Comparison of ENCODE assay signal across 35 mouse cellular contexts in the genomic region with DNA sequence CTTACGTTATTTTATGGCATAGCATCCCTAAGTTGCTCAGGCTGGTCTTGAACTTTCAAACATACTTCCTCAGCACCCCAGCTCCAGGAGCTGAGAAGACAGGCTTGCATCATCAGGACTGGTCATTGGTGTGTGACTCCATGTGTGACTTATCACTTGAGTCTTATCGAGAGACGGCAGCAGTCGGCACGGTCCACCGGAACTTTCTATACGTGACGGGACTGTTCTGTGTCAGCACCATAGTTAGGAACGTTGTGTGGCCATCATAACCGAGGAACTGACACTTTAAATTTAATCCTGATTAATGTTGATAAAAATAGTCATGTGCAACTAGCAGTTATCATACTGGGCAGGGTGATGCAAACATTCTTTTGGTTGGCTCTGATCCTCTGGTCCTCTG. TPM values are rescaled to one million over a fixed set of nuclear protein-coding genes. Genes with fewer than 3 reads are reported as not detected.
"Had no signal": no experiment of that assay in that cellular context is flagged by ENCODE, and none has a peak within 500 bp of the region (broad histone marks: within the 10 kb centered on the region; RNA-seq: fewer than 3 reads in every experiment).

No protein-coding gene starts in this region.

- H3K27me3 ChIP-seq: hindbrain, embryonic 15.5 days had no signal

- H3K27ac ChIP-seq: heart, embryonic 10.5 days; heart, embryonic 13.5 days; heart, embryonic 15.5 days; hindbrain, embryonic 10.5 days; hindbrain, embryonic 12.5 days; hindbrain, embryonic 13.5 days; hindbrain, embryonic 14.5 days; hindbrain, embryonic 15.5 days; hindbrain, postnatal 0 days; intestine, embryonic 15.5 days; kidney, embryonic 15.5 days; kidney, postnatal 0 days had no signal

- ATAC-seq: hindbrain, embryonic 16.5 days; hindbrain, postnatal 0 days; inflammation-experienced regulatory T-cells, adult 6 months; intestine, embryonic 15.5 days; intestine, embryonic 16.5 days; intestine, postnatal 0 days had no signal

- H3K36me3 ChIP-seq: heart, embryonic 10.5 days; heart, embryonic 12.5 days; heart, embryonic 13.5 days; heart, embryonic 15.5 days; intestine, embryonic 15.5 days; kidney, embryonic 15.5 days had no signal

- H3K4me3 ChIP-seq: heart, embryonic 10.5 days; heart, embryonic 12.5 days; heart, embryonic 13.5 days; heart, embryonic 15.5 days; hindbrain, embryonic 10.5 days; hindbrain, embryonic 12.5 days; hindbrain, embryonic 13.5 days; hindbrain, embryonic 15.5 days; intestine, embryonic 15.5 days; kidney, embryonic 15.5 days had no signal

- H3K9ac ChIP-seq: heart, embryonic 12.5 days; heart, embryonic 13.5 days; heart, embryonic 15.5 days; hindbrain, embryonic 12.5 days; hindbrain, embryonic 13.5 days; hindbrain, embryonic 14.5 days; hindbrain, embryonic 15.5 days; intestine, embryonic 15.5 days; kidney, embryonic 15.5 days had no signal

- H3K4me2 ChIP-seq: heart, embryonic 11.5 days; heart, embryonic 12.5 days; heart, embryonic 13.5 days; heart, embryonic 15.5 days; hindbrain, embryonic 12.5 days; hindbrain, embryonic 13.5 days; hindbrain, embryonic 14.5 days; hindbrain, embryonic 15.5 days; intestine, embryonic 15.5 days; kidney, embryonic 15.5 days had no signal

- H3K9me3 ChIP-seq: heart, embryonic 10.5 days; heart, embryonic 12.5 days; heart, embryonic 13.5 days; heart, embryonic 15.5 days; hindbrain, embryonic 10.5 days; hindbrain, embryonic 12.5 days; hindbrain, embryonic 13.5 days; hindbrain, embryonic 15.5 days; intestine, embryonic 15.5 days; kidney, embryonic 15.5 days had no signal

- DNase-seq: heart, postnatal 10 days; heart, postnatal 14 days; heart, postnatal 36 days; heart, postnatal 4 days; kidney, adult 11 months; kidney, adult 18-20 months; kidney, adult 2 months; kidney, adult 8-10 months; kidney, adult 9 months; kidney, postnatal 10 days; kidney, postnatal 14 days; kidney, postnatal 25 days; kidney, postnatal 36 days; kidney, postnatal 4 days; layer of hippocampus, adult 9-11 months; layer of hippocampus, postnatal 36 days had no signal

RNA-seq across cellular contexts. Expression of gene Shank1, which starts 31.1 kb away (rescaled TPM):
- total RNA-seq: hematopoietic stem cell, adult 5-6 weeks had no signal

RNA-seq across cellular contexts. Expression of gene Syt3, which starts 42.8 kb away (rescaled TPM):
- polyA plus RNA-seq: inflammation-experienced regulatory T-cells, adult 6 months had no signal

RNA-seq across cellular contexts. Expression of gene 1700008O03Rik, which starts 44.5 kb away (rescaled TPM):
- total RNA-seq: heart, postnatal 4 days had no signal
- polyA plus RNA-seq: inflammation-experienced regulatory T-cells, adult 6 months had no signal
